Mouse (Mus musculus) liver, embryonic 14.5 days (tissue): ENCODE measurements at regions not wholly inside any gene's neighbourhood (a gene's known extent, or its start where the extent isn't known, plus 50 kb on each side); places are given as distances from the start of the nearest gene placed in this dataset.

Experiments used
- ATAC-seq: fragments of 200-750 bp; cut with Nextera tagmentation; 2 replicates; pipeline ENCODE4 v1.8.0; 2017; ENCODE audit warnings: moderate number of reproducible peaks, mild to moderate bottlenecking, moderate library complexity; ENCODE audit not compliant: insufficient read depth
- DNase-seq, 3 experiments: peaks; one replicate each; pipeline ENCODE4 v3.0.0-alpha.2; 2012 to 2013; ENCODE audit warnings: low read depth in 3 of 3, low spot score in 3 of 3
- H3K27ac ChIP-seq: fragments of 300-500 bp; sonication (generic); 2 replicates; pipeline ENCODE4 v1.5.1; 2014; ENCODE audit warnings: moderate library complexity, mild to moderate bottlenecking, control low read depth, inconsistent platforms
- H3K27me3 ChIP-seq: fragments of 300-500 bp; sonication (generic); 2 replicates; pipeline ENCODE4 v1.6.1; 2014; ENCODE audit warnings: mild to moderate bottlenecking, low read length, moderate library complexity; ENCODE audit not compliant: control insufficient read depth, insufficient read depth
- H3K36me3 ChIP-seq: fragments of 300-500 bp; sonication (generic); replicated peaks from 2 replicates; pipeline ENCODE4 v1.6.1; 2014; ENCODE audit warnings: low read depth; ENCODE audit not compliant: control insufficient read depth, insufficient read depth
- H3K4me1 ChIP-seq, 2 experiments: fragments of 200-500 bp in 1 of 2; fragments of 300-500 bp in 1 of 2; sonication (generic) in 1 of 2; replicated peaks; 2 replicates each; pipeline ENCODE4 v1.6.1; 2012 to 2014; ENCODE audit warnings: antibody characterized with exemption in 1 of 2, inconsistent platforms in 1 of 2, low read length in 1 of 2; ENCODE audit not compliant: control insufficient read depth in 2 of 2, insufficient read depth in 2 of 2
- H3K4me2 ChIP-seq: fragments of 300-500 bp; sonication (generic); 2 replicates; pipeline ENCODE4 v1.6.1; 2014; ENCODE audit warnings: low read depth, mild to moderate bottlenecking, control low read depth, moderate library complexity
- H3K4me3 ChIP-seq, 2 experiments: fragments of 200-500 bp in 1 of 2; fragments of 300-500 bp in 1 of 2; sonication (generic) in 1 of 2; 2 replicates each; pipeline ENCODE4 v1.5.1; 2012 to 2014; ENCODE audit warnings: low read depth in 2 of 2, low read length in 2 of 2, mild to moderate bottlenecking in 2 of 2, control low read depth in 1 of 2, inconsistent platforms in 1 of 2, moderate library complexity in 1 of 2; ENCODE audit not compliant: insufficient read depth in 1 of 2
- H3K9ac ChIP-seq: fragments of 300-500 bp; sonication (generic); replicated peaks from 2 replicates; pipeline ENCODE4 v1.6.1; 2014; ENCODE audit warnings: mild to moderate bottlenecking, control low read depth, moderate library complexity
- H3K9me3 ChIP-seq: fragments of 300-500 bp; sonication (generic); 2 replicates; pipeline ENCODE4 v1.6.1; 2016; ENCODE audit warnings: low read length, mixed read lengths; ENCODE audit not compliant: control insufficient read depth
- CTCF ChIP-seq: IDR thresholded peaks from 2 replicates; pipeline ENCODE4 v1.5.1; 2016; ENCODE audit warnings: antibody characterized with exemption, low read depth, control low read depth
- EP300 ChIP-seq: IDR thresholded peaks from 2 replicates; pipeline ENCODE4 v1.6.1; 2016; ENCODE audit warnings: antibody characterized with exemption, low read depth
- WGBS: fragments of 180-500 bp; shearing (Covaris S2); extraction: QIAGEN DNeasy Blood & Tissue Kit; methylation state at CpG from one replicate; pipeline ENCODE4 v1.1.7; 2014; ENCODE audit not compliant: insufficient replicate concordance; 5-methylcytosine and 5-hydroxymethylcytosine counted together

GRCm38 (mm10) chr5:118361133-118361852 is 116.3 kb downstream of the 2410131K14Rik start:
- 33% methylated on average over 13 of the region's 13 CpGs for WGBS

GRCm38 (mm10) chr5:118361853-118362406 is 116.9 kb downstream of the 2410131K14Rik start:
- TF ChIP-seq EP300 (no peak), CTCF (no peak)
- H3K27ac ChIP-seq, result no peak overlapping the region
- ATAC-seq (no peak), DNase-seq (no peak)
- H3K36me3 ChIP-seq, result no peaks in the 10 kb centered on the region
- H3K9me3 ChIP-seq, result no peaks in the 10 kb centered on the region
- H3K4me1 ChIP-seq, result peaks cover 0 to 13% of the 10 kb centered on the region in 2 experiments; a peak in 2 of 4 replicates
- WGBS, result 28% methylated on average over 8 of the region's 8 CpGs
- no peak overlapping the region for H3K9ac ChIP-seq
- H3K4me2 ChIP-seq, result no peak overlapping the region
- no peak overlapping the region for H3K4me3 ChIP-seq
- H3K27me3 ChIP-seq, result peaks cover 8% of the 10 kb centered on the region

More at GRCm38 (mm10) chr5:118361133-118361852, 116.3 kb downstream of the 2410131K14Rik start:
- Histone ChIP-seq H3K9ac (no peak overlapping the region), H3K36me3 (no peaks in the 10 kb centered on the region), H3K4me3 (no peak overlapping the region), H3K27me3 (peaks cover 8% of the 10 kb centered on the region), H3K4me2 (no peak overlapping the region), H3K27ac (no peak overlapping the region), H3K9me3 (no peaks in the 10 kb centered on the region), H3K4me1 (peaks cover 0 to 13% of the 10 kb centered on the region in 2 experiments; a peak in 2 of 4 replicates)
- ATAC-seq (no peak), DNase-seq (no peak)
- TF ChIP-seq EP300, result no peak
- TF ChIP-seq CTCF, result no peak

- no peak overlapping the region for H3K4me2 ChIP-seq
- 26% methylated on average over 4 of the region's 4 CpGs for WGBS
- H3K4me3 ChIP-seq, result no peak overlapping the region
- no peak for TF ChIP-seq CTCF
- no peak for TF ChIP-seq EP300
- peaks cover 8% of the 10 kb centered on the region for H3K27me3 ChIP-seq
- no peaks in the 10 kb centered on the region for H3K9me3 ChIP-seq
- DNase-seq (no peak), ATAC-seq (no peak)
- H3K36me3 ChIP-seq, result no peaks in the 10 kb centered on the region
- no peak overlapping the region for H3K27ac ChIP-seq
- no peak overlapping the region for H3K9ac ChIP-seq
- H3K4me1 ChIP-seq, result peaks cover 0 to 13% of the 10 kb centered on the region in 2 experiments; a peak in 2 of 4 replicates
Measured at GRCm38 (mm10) chr5:118362738-118363137, 117.7 kb downstream of the 2410131K14Rik start.

- WGBS, result 52% methylated on average over 6 of the region's 6 CpGs
- Histone ChIP-seq H3K9me3 (no peaks in the 10 kb centered on the region), H3K27ac (no peak overlapping the region), H3K36me3 (no peaks in the 10 kb centered on the region), H3K27me3 (peaks cover 8% of the 10 kb centered on the region), H3K4me1 (peaks cover 0 to 13% of the 10 kb centered on the region in 2 experiments; a peak in 2 of 4 replicates), H3K4me2 (no peak overlapping the region), H3K4me3 (no peak overlapping the region), H3K9ac (no peak overlapping the region)
- ATAC-seq (no peak), DNase-seq (no peak)
- no peak for TF ChIP-seq CTCF
- no peak for TF ChIP-seq EP300
Measured at GRCm38 (mm10) chr5:118363154-118363553, 118.1 kb downstream of the 2410131K14Rik start.

GRCm38 (mm10) chr5:118364646-118365045 is 119.6 kb downstream of the 2410131K14Rik start:
- DNase-seq (no peak), ATAC-seq (no peak; the same call in 1 of the 2 replicates)
- Histone ChIP-seq H3K9ac (no peak overlapping the region), H3K27me3 (peaks cover 8% of the 10 kb centered on the region), H3K4me1 (peaks cover 0 to 12% of the 10 kb centered on the region in 2 experiments; a peak in 2 of 4 replicates), H3K36me3 (no peaks in the 10 kb centered on the region), H3K9me3 (no peaks in the 10 kb centered on the region), H3K27ac (no peak overlapping the region), H3K4me3 (no peak overlapping the region), H3K4me2 (no peak overlapping the region)
- TF ChIP-seq CTCF, result no peak
- no peak for TF ChIP-seq EP300
- WGBS, result 16% methylated on average over 4 of the region's 4 CpGs
